Mouse (Mus musculus) brain, embryonic 14.5 days (tissue): Measurements from ENCODE around the gene Dyrk4.

Experiments used
- CTCF ChIP-seq: fragments of 200-500 bp; IDR thresholded peaks from 2 replicates; pipeline ENCODE4 v1.5.1; 2012; ENCODE audit warnings: inconsistent platforms, mild to moderate bottlenecking, moderate library complexity, borderline replicate concordance; ENCODE audit not compliant: insufficient read depth, insufficient read length; ENCODE audit errors: extremely low read depth
- POLR2A ChIP-seq: fragments of 200-500 bp; IDR thresholded peaks from 2 replicates; pipeline ENCODE4 v1.6.1; 2012; ENCODE audit warnings: mild to moderate bottlenecking, inconsistent platforms, borderline replicate concordance; ENCODE audit not compliant: poor library complexity, insufficient read depth, insufficient read length, severe bottlenecking; ENCODE audit errors: extremely low read depth

GRCm38 (mm10) chr6:126963426-126963825, 41.8 kb upstream of the Dyrk4 start:
- TF ChIP-seq POLR2A (no peak), CTCF (no peak)
